Mouse (Mus musculus) kidney, postnatal 14 days (tissue): ENCODE results near the gene Mrtfa.

Source experiments
- DNase-seq: peaks from one replicate; pipeline ENCODE4 v3.0.0; 2022; ENCODE audit warnings: mixed read lengths

Mrtfa gene

DNA sequence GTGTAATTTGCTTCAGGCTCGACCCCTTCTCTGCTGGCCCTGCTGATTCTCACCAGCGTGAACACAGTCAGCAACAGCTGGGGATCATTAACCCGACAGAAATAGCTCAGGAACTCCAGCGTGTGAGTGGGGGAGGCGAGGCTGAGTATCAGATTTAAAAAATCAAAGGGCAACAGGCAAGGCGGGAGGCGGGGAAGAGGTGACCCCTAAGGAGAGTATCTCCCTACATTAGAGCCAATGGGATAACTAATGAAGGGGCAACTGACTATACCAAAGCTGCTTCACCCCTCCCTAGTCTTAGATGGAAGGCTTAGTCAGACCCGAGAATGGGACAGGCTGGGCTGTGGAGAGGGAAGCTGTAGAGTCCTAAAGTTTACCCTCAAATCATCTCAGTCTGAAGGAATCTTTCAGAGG lies 128.4 kb downstream of the Mrtfa start:
- DNase-seq: peak; percentile 81

DNA sequence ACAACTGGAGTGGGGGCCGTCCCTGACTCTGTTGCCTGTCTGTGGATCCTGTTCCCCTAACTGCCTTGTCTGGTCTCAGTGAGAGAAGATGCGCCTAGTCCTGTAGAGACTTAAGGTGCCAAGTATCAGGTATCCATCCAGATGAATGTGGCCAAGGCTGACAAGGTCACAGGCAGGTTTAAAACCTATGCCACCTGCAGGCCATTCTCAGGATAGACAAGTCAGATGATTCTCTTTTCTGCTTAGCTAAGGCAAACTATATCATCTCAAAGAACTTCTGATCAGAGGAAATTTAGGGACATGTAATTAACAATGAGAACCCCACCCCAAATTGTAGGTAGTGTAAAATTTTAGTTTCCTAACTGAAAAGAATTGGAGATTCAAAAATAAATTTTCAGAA lies 129.6 kb downstream of the Mrtfa start:
- no peak for DNase-seq

DNA sequence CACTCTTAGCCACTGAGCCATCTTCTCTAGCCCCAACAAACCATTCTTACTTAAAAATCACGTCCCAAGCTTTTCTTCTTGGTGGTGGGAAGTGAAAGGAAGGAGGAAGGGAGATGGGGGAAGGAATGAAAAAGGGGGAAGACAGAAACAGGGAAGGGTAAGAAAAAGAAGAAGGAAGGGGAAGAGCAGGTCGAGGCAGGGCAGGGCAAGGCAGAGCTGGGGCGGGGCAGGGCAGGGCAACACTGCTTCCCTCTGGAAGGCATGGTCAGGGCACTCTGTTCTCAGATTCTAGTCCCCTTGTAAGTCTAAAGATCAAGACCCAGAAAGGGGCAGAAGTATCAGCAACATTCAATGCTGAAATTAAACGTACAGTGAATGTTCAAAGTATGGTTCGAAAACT lies 132.8 kb downstream of the Mrtfa start:
- no peak for DNase-seq

DNA sequence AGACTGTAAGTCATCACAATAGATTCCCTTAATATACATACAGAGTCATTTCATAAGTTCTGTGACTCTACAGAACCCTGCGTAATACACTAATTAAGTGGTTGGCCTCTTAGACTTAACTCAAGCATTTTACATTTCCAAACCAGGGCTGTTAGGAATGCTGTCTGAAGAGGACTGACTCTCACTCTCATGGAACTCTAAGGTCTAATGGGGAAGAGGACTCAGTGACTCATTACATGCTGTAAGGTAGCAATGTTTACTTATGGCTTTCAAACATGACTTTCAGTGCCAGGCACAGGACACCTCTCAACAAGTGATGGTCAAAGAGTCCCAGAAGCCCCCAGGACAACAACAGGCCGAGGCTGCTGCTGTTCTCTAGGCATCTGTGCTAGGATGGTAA lies 135.1 kb downstream of the Mrtfa start:
- DNase-seq: no peak

DNA sequence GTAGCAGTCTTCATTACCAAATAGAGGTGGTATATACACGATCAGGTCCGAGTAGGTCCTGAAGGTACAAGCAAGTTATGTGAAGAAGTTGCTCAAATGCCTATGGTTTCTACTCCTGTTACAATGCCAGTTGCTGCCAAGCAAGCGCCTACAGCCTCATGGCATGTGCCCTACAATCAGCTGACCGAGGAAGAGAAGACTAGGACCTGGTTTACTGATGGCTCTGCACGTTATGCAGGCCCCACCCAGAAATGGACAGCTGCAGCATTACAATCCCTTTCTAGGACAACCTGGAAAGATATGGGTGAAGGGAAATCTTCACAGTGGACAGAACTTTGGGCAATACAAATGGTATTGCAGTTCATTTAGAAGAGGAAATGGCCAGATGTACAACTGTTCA lies 138.1 kb downstream of the Mrtfa start:
- DNase-seq: no peak

DNA sequence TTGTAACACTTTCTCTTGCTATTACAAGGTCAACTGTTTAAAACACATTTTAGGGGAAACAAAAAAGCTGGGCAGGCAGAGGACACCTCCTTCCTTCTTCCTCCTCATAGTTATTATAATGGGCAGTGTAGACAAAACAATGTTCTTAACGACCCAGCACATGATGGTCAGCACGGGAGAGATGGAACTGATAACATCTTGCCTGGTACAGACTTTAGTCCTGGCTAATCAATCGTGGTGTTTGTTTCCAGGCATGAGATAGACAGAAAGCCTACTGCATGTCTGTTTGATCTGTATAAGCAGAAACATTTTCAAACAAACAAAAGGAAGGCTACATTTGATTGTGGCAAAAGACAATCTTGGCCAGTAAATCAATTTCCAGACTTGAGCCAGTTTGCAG lies 140.1 kb downstream of the Mrtfa start:
- DNase-seq: no peak

DNA sequence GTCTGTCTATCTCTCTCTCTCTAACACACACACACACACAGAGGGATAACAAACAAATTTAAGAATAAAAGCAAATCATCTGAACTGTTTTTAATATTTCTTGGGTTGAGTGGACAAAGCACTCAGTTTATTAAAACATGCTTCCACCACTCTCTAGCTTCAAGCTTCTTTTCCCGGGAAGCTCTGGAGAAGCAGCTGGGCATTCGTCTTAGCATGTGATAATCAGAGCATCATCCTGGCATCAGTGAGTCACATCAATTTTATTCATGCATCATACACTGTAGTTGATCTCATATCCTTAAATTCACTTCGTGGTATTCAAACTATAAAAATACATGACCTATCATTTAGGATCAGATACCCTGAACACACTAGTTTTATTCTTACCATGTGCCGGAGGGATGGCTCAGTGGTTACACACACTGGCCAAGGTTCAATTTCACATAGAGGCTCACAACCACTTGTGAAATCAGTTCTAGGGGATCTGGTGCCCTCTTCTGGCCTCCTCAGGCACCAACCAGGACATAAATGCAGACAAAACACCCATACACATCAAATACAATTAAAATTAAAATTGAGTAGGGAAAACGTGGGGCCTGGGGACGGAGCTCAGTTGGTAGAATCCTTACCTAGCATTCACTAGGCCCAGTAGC lies 141.0 kb downstream of the Mrtfa start:
- DNase-seq: peak; percentile 31

DNA sequence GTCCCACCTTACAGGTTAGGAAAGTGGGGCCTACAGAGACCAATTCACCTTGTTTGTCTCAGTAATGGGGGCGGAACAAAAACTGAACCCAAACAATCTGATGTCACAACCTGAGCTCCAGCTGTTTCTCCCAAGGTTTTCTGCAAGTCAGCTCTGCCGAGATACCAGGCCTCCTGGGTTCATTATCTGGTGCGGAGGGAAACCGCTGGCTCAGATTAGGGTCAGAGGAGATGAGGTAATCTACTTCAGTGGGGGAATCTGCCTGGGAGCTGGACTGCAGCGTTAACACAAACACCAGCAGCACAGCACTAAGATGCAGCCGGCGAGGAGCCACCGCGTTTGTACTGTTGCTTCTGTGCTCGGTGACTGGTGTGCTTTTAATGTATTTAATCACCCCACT lies 143.1 kb downstream of the Mrtfa start:
- no peak for DNase-seq

DNA sequence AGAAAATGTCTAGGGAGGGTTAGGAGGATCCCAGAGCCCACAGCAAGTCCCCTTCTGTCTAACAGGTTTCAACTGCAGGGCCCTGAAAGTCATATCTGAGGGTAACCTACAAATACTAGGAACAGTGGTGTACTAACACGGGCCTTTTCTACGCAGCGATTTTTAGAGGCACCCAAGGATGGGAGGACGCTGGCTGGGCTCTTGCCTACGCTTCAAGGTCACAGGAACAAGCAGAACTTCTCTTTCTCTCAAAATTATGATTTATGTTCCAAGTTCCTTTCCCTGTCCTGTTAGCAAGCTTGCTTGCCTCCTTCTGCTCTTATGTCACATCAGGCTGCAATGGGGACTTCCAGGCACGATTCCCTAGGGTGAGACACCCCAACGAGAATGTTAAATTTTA lies 144.5 kb downstream of the Mrtfa start:
- no peak for DNase-seq

DNA sequence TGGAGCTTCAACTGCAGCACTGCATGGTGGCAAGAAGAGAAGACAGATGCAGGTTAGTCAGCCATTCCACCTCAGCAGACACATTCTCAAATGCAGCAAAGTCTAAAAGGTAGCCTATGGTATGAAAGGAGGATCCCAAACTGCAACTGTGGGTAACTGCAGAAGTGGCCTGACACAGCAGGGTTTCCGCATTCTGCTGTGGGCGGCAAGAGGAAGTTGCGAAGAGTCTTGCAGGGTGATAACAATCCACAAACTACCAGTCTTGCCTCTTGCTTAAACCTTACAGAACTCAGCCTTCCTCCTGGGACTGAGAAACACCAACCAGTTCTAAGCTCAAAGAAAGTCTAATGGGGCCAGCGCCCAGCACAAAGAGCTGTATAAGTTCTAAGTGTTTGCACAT lies 145.2 kb downstream of the Mrtfa start:
- DNase-seq: no peak

DNA sequence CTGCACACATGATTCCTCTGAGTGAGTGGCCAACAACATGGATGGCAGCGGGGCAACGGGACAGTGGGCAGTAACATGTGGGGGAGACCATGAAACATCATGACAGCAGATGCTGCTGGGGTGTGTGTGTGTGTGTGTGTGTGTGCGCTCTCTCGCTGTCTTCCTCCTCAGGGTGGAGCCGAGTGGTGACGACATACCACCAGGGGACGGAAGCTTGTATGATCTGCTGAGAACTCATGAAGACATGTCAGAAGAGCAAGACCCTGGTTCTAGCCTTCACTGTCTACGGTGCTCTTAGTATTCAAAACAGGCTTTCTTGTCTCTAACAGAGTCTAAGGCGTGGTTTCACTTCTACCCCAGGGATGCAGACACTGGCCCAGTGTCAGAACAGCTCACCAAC lies 146.1 kb downstream of the Mrtfa start:
- DNase-seq: no peak

DNA sequence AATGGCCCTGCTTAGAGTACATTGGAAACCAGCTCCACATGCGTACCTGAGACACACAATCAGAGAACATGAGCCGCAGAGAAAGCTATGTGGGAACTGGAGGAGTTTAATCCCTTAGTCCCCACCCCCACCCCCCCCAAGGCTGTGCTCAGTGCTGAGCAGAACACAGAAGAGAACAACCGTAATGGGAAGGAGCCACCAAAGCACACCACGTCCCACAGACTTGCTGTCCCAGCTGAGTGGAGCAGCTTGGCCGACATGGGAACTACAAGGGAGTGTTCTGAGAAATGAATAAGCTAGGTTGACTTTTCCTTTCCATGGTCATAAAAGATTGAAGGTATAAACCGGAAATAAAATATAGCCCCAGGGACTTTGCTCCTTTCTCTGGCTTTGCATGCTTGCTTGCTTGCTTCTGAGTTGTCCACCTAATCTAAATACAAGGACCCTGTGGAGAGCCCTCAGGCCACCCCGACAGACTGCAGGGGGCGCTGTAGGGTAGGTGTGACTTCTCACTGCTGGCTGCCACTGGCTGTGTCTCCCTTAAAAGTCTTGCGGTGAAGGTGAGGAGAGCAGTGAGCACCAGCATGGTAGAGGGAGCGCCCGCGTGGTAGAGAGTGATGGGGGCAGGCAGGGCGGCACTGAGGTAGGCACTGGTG lies 148.2 kb downstream of the Mrtfa start:
- DNase-seq: peak; percentile 51

DNA sequence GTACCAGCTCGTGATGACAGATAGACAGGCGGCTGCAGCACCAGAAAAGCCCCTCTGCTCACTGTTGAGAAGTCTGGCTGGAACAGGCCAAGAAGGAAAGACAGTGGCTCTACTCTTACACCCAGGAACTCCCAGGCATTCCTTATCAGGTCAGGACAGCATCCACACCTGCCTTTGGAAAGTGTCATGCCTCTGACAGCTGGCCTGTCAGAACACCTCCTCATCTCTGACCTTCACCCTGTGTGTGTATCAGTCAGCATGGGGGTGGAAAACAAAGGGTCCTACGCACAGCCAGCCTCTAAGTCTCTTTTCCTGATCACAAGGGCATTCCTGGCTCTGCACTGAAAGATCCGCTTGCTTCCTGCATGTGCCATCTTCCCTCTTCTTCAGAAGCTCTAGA lies 148.8 kb downstream of the Mrtfa start:
- no peak for DNase-seq

DNA sequence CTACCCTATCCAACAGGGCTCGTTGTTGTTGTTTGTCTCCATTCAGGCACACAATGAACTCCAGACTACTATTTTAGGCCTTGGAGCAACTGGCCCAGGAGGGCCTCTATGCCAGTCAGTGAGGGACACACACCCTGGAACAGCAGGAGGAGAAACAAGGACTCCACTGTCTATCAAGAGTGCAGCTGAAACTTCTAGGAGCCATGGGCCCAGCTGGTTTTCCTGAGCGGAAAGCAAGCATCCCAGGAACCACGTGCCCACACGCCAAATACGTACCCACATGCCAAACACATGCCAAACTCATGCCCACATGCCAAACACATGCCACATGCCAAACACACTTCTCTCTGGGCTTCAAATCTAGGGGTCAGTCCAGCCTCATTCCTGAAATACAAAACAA lies 152.1 kb downstream of the Mrtfa start:
- DNase-seq: no peak

DNA sequence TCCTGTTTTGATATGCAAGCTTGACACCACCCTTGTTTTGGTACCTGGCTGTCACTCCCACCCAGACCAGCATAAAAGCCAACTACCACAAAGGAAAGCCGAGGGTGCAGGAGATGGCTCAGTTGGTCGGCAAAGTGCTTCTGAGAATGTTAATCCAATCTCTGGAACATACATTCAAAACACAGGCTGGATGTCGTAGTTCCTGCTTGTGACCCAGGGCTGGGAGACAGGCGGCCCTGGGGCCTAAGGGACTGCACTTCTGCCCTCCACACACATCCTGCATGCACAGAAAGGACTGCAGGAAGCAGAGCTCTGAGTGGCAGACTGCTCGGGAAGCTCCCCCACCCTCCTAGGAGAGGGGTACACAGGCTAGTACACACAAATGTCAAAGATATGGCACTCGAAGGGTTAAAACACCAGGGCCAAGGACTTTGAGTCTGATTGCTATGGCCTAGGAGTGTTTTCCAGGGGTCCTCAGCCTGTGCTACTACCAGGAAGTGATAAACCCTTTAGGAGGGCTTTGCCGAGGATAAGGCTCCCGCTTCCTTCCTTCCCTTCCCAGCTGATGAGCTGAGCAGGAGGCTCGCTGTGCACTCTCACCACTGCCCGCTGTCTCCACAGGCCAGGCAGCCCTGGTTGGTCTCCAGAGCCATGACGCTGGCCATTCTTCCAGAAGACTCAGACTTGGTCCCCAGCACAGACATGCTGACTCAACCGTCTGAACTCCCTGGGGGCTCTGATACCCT lies 155.0 kb downstream of the Mrtfa start:
- DNase-seq: peak; percentile 32

DNA sequence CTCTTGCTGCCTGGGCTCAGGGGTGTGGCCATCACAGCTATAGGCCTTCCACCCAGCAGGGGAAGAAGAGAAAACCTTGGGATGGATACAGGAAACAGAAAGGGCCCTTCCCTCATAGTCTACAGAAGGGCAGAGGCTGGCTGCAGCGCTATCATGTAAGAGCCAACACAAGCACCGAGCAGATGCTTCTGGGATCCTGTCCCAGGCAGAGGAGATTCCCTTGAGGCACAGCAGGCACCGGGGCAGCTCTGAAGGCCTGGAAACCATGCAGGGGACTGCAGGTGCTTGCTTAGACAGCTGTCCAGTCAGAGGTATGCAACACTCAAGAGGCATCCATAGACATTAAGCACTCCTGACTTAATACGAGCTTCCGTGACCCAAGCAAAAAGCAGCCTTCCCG lies 156.4 kb downstream of the Mrtfa start:
- DNase-seq: no peak

DNA sequence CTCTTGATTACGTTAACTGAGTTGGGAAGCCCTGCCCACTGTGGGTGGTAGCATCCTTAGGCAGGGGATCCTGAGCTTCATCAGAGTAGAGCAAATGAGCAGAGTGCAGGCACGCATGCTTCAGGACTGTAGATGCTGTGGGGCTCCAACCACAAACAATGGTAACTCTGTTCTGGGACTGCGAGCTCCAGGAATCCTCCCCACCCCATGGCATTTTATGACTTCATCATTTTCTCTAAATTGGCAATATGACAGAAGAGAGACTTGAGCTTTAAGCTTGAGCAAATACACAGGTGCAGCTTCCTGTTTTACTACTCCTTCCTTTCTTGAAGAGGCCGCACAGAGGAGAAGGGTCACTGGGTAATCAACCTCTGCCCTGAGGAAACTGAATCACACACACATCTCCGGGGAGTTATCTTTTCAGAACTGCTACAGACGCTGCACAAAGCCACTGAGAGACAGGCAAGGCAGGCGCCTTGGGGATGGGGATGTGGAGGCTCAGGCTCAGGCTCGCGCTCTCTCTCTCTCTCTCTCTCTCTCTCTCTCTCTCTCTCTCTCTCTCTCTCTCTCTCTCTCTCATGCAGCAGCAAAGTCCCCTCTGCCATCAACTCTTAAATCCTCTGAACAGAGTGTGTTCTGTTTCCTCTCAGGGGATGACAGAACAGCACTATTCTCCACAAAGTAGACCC lies 157.5 kb downstream of the Mrtfa start:
- no peak for DNase-seq

DNA sequence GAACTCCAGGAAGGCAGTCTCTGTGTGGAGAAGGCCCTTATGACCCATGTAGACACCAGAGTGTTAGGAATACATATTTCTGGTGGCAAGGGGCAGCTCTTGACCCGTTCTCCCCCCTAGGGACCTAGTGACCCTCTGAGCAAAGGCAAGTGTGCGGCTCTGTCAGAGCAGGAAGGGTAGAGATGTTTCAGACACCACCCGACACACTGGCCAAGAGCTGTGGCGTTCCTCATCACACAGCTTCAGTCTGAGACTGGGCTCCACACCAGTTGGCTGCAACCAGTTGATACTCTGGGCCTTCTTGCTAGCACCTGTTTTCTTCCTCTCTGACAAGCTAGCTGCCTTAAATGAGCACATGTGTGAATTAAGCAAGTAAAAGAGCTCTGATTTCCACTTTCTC lies 158.9 kb downstream of the Mrtfa start:
- DNase-seq: no peak

DNA sequence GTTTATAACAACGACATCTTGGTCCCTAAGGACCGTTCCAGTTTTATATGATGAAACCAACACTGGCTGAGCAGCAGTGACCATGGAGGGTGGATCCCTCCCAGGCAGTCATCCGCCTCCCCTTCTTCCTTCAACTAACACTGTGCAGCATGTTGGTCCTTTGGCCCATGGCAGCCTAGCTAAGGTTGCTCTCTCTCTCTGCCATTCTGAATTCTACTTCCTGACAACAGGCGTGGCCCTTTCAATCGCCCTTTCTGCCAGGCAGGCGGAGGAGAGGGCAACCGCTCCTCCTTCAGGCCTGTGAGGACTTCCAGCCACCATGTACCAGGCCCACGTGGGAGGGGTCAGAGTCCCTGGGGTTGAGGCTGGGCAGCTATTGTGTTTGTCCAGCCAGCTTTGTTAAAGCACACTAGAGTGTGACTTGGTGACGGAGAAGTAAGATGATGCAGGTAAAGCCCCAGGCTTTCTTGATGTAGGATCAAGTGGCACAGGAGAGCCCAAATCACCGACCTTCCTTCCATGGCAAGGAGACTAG lies 159.6 kb downstream of the Mrtfa start:
- DNase-seq: peak; percentile 46

DNA sequence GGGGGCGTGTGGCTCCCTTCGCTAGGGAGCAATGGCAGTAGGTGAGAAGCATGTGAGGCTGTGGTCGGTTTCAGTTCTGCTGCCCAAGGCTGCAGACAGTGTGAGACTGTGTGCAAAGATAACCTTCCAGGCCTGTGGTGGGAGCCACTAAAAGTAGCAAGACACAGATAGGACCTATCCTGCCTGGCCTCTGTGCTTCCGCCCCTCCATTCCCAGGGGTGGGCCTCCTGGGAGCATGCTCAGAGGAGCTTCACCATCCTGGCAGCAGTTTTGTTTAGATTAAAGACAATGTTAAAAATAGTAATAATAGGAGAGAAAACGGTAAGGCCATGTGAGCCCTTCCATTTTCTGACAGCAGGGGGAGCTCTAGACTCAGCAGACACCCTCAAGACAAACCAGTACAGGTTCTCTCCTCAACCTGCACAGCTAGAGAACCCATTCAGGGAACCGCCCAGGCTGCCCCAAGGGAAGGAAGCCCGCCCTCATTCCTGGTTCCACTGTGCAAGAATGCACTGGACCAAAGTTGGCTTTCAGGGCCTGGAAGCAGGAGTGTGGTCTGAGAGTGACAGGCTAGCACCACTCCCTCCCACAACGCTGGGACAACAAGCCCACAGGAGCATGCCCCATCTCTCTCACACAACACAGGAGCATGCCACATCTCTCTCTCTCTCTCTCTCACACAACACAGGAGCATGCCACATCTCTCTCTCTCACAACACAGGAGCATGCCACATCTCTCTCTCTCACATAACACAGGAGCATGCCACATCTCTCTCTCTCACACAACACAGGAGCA lies 163.0 kb downstream of the Mrtfa start:
- DNase-seq: peak; percentile 84

DNA sequence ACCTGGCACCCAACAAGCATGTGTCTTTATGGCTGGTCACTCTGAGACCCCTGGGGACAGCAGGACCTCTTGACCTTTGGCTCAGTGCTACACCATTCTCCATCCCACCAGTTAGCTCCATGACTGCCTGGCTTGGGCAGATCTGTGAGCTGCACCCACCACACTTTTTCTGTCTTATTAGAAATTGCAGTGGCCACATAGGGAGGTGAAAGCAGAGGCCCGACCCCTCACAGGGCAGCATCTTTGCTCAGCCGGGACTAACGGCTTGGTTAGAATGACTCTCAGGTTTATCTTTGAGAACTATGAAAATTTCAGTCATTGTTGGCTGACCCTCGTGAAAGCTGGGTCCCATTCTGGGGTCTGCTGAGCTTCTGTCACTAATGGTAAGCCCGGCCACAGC lies 163.7 kb downstream of the Mrtfa start:
- no peak for DNase-seq

DNA sequence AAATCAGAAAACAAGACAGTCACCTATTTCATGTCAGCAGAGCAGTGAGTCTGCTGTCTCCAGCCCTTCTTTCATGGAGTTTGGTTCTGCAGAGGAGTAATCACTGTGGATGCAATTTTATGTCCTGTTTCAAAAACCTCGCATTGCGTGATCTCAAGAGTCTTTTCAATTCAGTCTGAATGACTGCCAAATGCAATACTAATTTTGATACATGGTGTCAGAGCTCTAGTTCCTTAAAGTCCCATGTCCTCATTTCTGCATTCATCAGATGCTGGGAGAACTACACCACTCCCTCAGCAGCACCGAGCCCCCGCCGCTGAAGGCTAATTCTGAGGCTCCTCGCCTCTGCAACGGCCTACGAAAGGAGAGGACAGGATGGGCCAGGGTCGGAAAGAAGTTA lies 166.7 kb downstream of the Mrtfa start:
- no peak for DNase-seq

DNA sequence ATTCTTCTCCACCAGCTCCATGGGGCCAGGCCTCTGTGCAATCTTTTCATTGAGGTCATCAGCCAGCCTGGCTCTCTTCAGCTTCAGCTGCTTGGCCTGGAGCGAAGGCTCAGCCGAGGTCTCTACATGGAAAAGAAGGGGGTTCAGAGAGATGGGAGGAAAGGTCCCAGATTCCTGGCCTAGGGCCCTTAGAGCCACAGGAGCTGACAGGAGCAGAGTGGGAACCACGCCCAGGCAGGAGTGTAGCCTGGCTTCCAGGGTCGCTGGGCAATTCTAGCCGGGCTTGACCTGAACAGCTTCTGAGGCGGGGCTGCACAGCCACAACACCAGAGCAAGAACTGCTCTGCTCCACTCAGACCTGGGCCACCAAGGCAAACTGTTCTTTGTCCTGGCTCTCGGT lies 168.1 kb downstream of the Mrtfa start:
- DNase-seq: no peak
